Mouse (Mus musculus) kidney, postnatal 0 days (tissue): ENCODE measurements around the gene Letmd1. TPM values are rescaled to one million over a fixed set of nuclear protein-coding genes. Genes with fewer than 3 reads are reported as not detected.
A peak's percentile ranks its signal among the peaks of the same experiment; 100 is the strongest.

Experiments
- ATAC-seq: fragments of 200-750 bp; cut with Nextera tagmentation; replicated peaks from 2 replicates; pipeline ENCODE4 v1.8.0; 2017; ENCODE audit warnings: low read depth, moderate number of reproducible peaks, moderate TSS enrichment, moderate library complexity; ENCODE audit not compliant: low FRiP score
- DNase-seq: peaks from one replicate; pipeline ENCODE4 v3.0.0-alpha.2; 2016; ENCODE audit warnings: low spot score
- H3K27ac ChIP-seq: fragments of 300-500 bp; sonication (generic); 2 replicates; pipeline ENCODE4 v1.5.1; 2014; ENCODE audit warnings: mild to moderate bottlenecking
- H3K27me3 ChIP-seq: fragments of 300-500 bp; sonication (generic); 2 replicates; pipeline ENCODE4 v1.6.1; 2014; ENCODE audit warnings: low read length, mixed read lengths; ENCODE audit not compliant: insufficient read depth
- H3K36me3 ChIP-seq: fragments of 300-500 bp; sonication (generic); 2 replicates; pipeline ENCODE4 v1.6.1; 2014; ENCODE audit warnings: low read length, mixed read lengths; ENCODE audit not compliant: insufficient read depth
- H3K4me1 ChIP-seq: fragments of 300-500 bp; sonication (generic); replicated peaks from 2 replicates; pipeline ENCODE4 v1.6.1; 2014; ENCODE audit warnings: antibody characterized with exemption, low read length, mixed read lengths; ENCODE audit not compliant: insufficient read depth
- H3K4me2 ChIP-seq: fragments of 300-500 bp; sonication (generic); 2 replicates; pipeline ENCODE4 v1.6.1; 2014; ENCODE audit warnings: mild to moderate bottlenecking, low read length, moderate library complexity, mixed read lengths
- H3K4me3 ChIP-seq: fragments of 300-500 bp; sonication (generic); replicated peaks from 2 replicates; pipeline ENCODE4 v1.5.1; 2014; ENCODE audit warnings: low read depth, low read length
- H3K9ac ChIP-seq: fragments of 300-500 bp; sonication (generic); 2 replicates; pipeline ENCODE4 v1.6.1; 2014; ENCODE audit warnings: low read depth, low read length
- H3K9me3 ChIP-seq: fragments of 300-500 bp; sonication (generic); replicated peaks from 2 replicates; pipeline ENCODE4 v1.6.1; 2016; ENCODE audit warnings: low read length, inconsistent platforms, mixed read lengths
- CTCF ChIP-seq: IDR thresholded peaks from 2 replicates; pipeline ENCODE4 v1.5.1; 2016; ENCODE audit warnings: antibody characterized with exemption, low read depth, mild to moderate bottlenecking, moderate library complexity
- WGBS: fragments of 180-500 bp; shearing (Covaris S2); extraction: QIAGEN DNeasy Blood & Tissue Kit; methylation state at CpG from one replicate; pipeline ENCODE4 v1.1.7; 2014; 5-methylcytosine and 5-hydroxymethylcytosine counted together
- polyA plus RNA-seq: library from polyadenylated mRNA; unstranded; fragments of >200 nt; fragmentation: Nextera tagmentation; extraction: Ambion mirVana; gene quantifications from 2 replicates; pipeline ENCODE4 v1.2.1, GENCODE M21; 2015

Letmd1 gene
- polyA plus RNA-seq, 1 experiment from 2014 or later, result 21.3 TPM

GRCm38 (mm10) chr15:100460942-100461341, 7.9 kb upstream of the Letmd1 start:
- Histone ChIP-seq H3K4me3 (no peak overlapping the region), H3K27ac (no peak overlapping the region), H3K4me2 (peak overlapping the region; percentile 38), H3K27me3 (no peaks in the 10 kb centered on the region), H3K36me3 (no peaks in the 10 kb centered on the region), H3K9me3 (no peaks in the 10 kb centered on the region), H3K4me1 (no peaks in the 10 kb centered on the region), H3K9ac (no peak overlapping the region)
- DNase-seq, result peak; percentile 58
- no peak for TF ChIP-seq CTCF
- 8% methylated on average over 12 of the region's 12 CpGs for WGBS
- 0 out of 2 replicates have a peak, but pooled peaks have one; percentile 38 for ATAC-seq

- Histone ChIP-seq H3K27ac (peak overlapping the region; percentile 22; the same call in 1 of the 2 replicates), H3K36me3 (no peaks in the 10 kb centered on the region), H3K27me3 (no peaks in the 10 kb centered on the region), H3K4me2 (no peak overlapping the region), H3K4me1 (no peaks in the 10 kb centered on the region), H3K9me3 (no peaks in the 10 kb centered on the region), H3K4me3 (no peak overlapping the region), H3K9ac (no peak overlapping the region)
- TF ChIP-seq CTCF, result no peak
- 56% methylated on average over 9 of the region's 9 CpGs for WGBS
- ATAC-seq, result no peak
- DNase-seq, result no peak
Measured at GRCm38 (mm10) chr15:100461646-100462045, 7.2 kb upstream of the Letmd1 start.

GRCm38 (mm10) chr15:100462086-100462485, 6.7 kb upstream of the Letmd1 start:
- WGBS, result 43% methylated on average over 5 of the region's 5 CpGs
- ATAC-seq, result no peak
- Histone ChIP-seq H3K9ac (no peak overlapping the region), H3K9me3 (no peaks in the 10 kb centered on the region), H3K36me3 (no peaks in the 10 kb centered on the region), H3K27ac (peak overlapping the region; percentile 22; the same call in 1 of the 2 replicates), H3K4me1 (no peaks in the 10 kb centered on the region), H3K4me2 (no peak overlapping the region), H3K27me3 (no peaks in the 10 kb centered on the region), H3K4me3 (no peak overlapping the region)
- no peak for TF ChIP-seq CTCF
- DNase-seq, result no peak

GRCm38 (mm10) chr15:100463712-100464111, 5.1 kb upstream of the Letmd1 start:
- ATAC-seq, result 0 out of 2 replicates have a peak, but pooled peaks have one; percentile 18
- TF ChIP-seq CTCF, result peak; percentile 82
- peak; percentile 76 for DNase-seq
- Histone ChIP-seq H3K4me2 (no peak overlapping the region), H3K27me3 (no peaks in the 10 kb centered on the region), H3K36me3 (no peaks in the 10 kb centered on the region), H3K27ac (no peak overlapping the region), H3K4me1 (0 out of 2 replicates have a peak, but pooled peaks cover 4% of the 10 kb centered on the region), H3K4me3 (no peak overlapping the region), H3K9me3 (no peaks in the 10 kb centered on the region), H3K9ac (no peak overlapping the region)
- WGBS, result 21% methylated on average over 6 of the region's 6 CpGs

- no peak overlapping the region for H3K4me3 ChIP-seq
- no peak for ATAC-seq
- TF ChIP-seq CTCF, result peak; percentile 25; the same call in 1 of the 2 replicates
- H3K27me3 ChIP-seq, result no peaks in the 10 kb centered on the region
- H3K4me2 ChIP-seq, result no peak overlapping the region
- H3K9ac ChIP-seq, result no peak overlapping the region
- H3K27ac ChIP-seq, result no peak overlapping the region
- no peaks in the 10 kb centered on the region for H3K36me3 ChIP-seq
- no peaks in the 10 kb centered on the region for H3K9me3 ChIP-seq
- WGBS, result 80% methylated on average over 2 of the region's 2 CpGs
- DNase-seq, result no peak
- peaks cover 12% of the 10 kb centered on the region; the same call in 1 of the 2 replicates for H3K4me1 ChIP-seq
Measured at GRCm38 (mm10) chr15:100465432-100465831, 3.4 kb upstream of the Letmd1 start.

GRCm38 (mm10) chr15:100467738-100468137, 1.1 kb upstream of the Letmd1 start:
- WGBS, result 38% methylated on average over 8 of the region's 8 CpGs
- ATAC-seq, result no peak
- Histone ChIP-seq H3K4me1 (peaks cover 12% of the 10 kb centered on the region; the same call in 1 of the 2 replicates), H3K4me2 (peak overlapping the region; percentile 65; the same call in 1 of the 2 replicates), H3K27me3 (no peaks in the 10 kb centered on the region), H3K9me3 (no peaks in the 10 kb centered on the region), H3K27ac (no peak overlapping the region), H3K4me3 (no peak overlapping the region), H3K9ac (no peak overlapping the region), H3K36me3 (peaks cover 4% of the 10 kb centered on the region; the same call in 1 of the 2 replicates)
- TF ChIP-seq CTCF, result no peak
- no peak for DNase-seq

GRCm38 (mm10) chr15:100469189-100469545, 344 bp downstream of the Letmd1 start:
- ATAC-seq (no peak; the same call in 1 of the 2 replicates), DNase-seq (no peak)
- TF ChIP-seq CTCF, result no peak
- Histone ChIP-seq H3K4me2 (peak overlapping the region; percentile 65), H3K9ac (peak overlapping the region; percentile 74), H3K27me3 (no peaks in the 10 kb centered on the region), H3K4me3 (peak overlapping the region; percentile 85), H3K27ac (peak overlapping the region; percentile 89), H3K36me3 (peaks cover 9% of the 10 kb centered on the region; the same call in 1 of the 2 replicates), H3K9me3 (no peaks in the 10 kb centered on the region), H3K4me1 (peaks cover 12% of the 10 kb centered on the region; the same call in 1 of the 2 replicates)
- under 1% methylated on average over 19 of the region's 19 CpGs for WGBS
